Mouse (Mus musculus) hindbrain, embryonic 16.5 days (tissue): ENCODE results near the gene Unc45b. TPM values are rescaled to one million over a fixed set of nuclear protein-coding genes. Genes with fewer than 3 reads are reported as not detected.

ENCODE experiments used
- ATAC-seq: fragments of 200-750 bp; cut with Nextera tagmentation; 2 replicates; pipeline ENCODE4 v1.8.0; 2017; ENCODE audit warnings: moderate TSS enrichment, moderate library complexity
- H3K27ac ChIP-seq: fragments of 300-500 bp; sonication (generic); 2 replicates; pipeline ENCODE4 v1.5.1; 2014; ENCODE audit warnings: low read depth, mild to moderate bottlenecking, control low read depth, low read length, moderate library complexity
- H3K27me3 ChIP-seq: fragments of 300-500 bp; sonication (generic); replicated peaks from 2 replicates; pipeline ENCODE4 v1.6.1; 2014; ENCODE audit warnings: low read length; ENCODE audit not compliant: control insufficient read depth, insufficient read depth
- H3K36me3 ChIP-seq: fragments of 300-500 bp; sonication (generic); 2 replicates; pipeline ENCODE4 v1.6.1; 2014; ENCODE audit warnings: mild to moderate bottlenecking, low read length, moderate library complexity, mixed read lengths; ENCODE audit not compliant: control insufficient read depth, insufficient read depth
- H3K4me1 ChIP-seq: fragments of 300-500 bp; sonication (generic); 2 replicates; pipeline ENCODE4 v1.6.1; 2014; ENCODE audit warnings: low read depth, low read length; ENCODE audit not compliant: control insufficient read depth, insufficient read depth
- H3K4me2 ChIP-seq: fragments of 300-500 bp; sonication (generic); 2 replicates; pipeline ENCODE4 v1.6.1; 2014; ENCODE audit warnings: mild to moderate bottlenecking, low read length, control low read depth, moderate library complexity
- H3K4me3 ChIP-seq: fragments of 300-500 bp; sonication (generic); 2 replicates; pipeline ENCODE4 v1.5.1; 2014; ENCODE audit warnings: mild to moderate bottlenecking, low read length, control low read depth, moderate library complexity
- H3K9ac ChIP-seq: fragments of 300-500 bp; sonication (generic); 2 replicates; pipeline ENCODE4 v1.6.1; 2014; ENCODE audit warnings: low read depth, mild to moderate bottlenecking, control low read depth, low read length, moderate library complexity
- H3K9me3 ChIP-seq: fragments of 300-500 bp; sonication (generic); 2 replicates; pipeline ENCODE4 v1.6.1; 2014; ENCODE audit warnings: mild to moderate bottlenecking, low read length, moderate library complexity; ENCODE audit not compliant: control insufficient read depth
- WGBS: fragments of 180-500 bp; shearing (Covaris S2); extraction: QIAGEN DNeasy Blood & Tissue Kit; methylation state at CpG from one replicate; pipeline ENCODE4 v1.1.7; 2014; 5-methylcytosine and 5-hydroxymethylcytosine counted together
- polyA plus RNA-seq: library from polyadenylated mRNA; unstranded; fragments of >200 nt; fragmentation: Nextera tagmentation; extraction: Ambion mirVana; gene quantifications from 2 replicates; pipeline ENCODE4 v1.2.1, GENCODE M21; 2015

Gene Unc45b
- polyA plus RNA-seq, 1 experiment from 2014 or later, result 1.4 TPM

- peak overlapping the region; percentile 81 for H3K4me2 ChIP-seq
- ATAC-seq, result no peak
- WGBS, result 69% methylated on average over 9 of the region's 9 CpGs
- H3K36me3 ChIP-seq, result no peaks in the 10 kb centered on the region
- no peaks in the 10 kb centered on the region for H3K9me3 ChIP-seq
- H3K4me1 ChIP-seq, result peaks cover 7% of the 10 kb centered on the region
- no peaks in the 10 kb centered on the region for H3K27me3 ChIP-seq
- H3K27ac ChIP-seq, result no peak overlapping the region
- no peak overlapping the region; the same call in 1 of the 2 replicates for H3K4me3 ChIP-seq
- H3K9ac ChIP-seq, result no peak overlapping the region
These were observed 40.7 kb upstream of the Unc45b start for GRCm38 (mm10) chr11:82869506-82870172.

DNA sequence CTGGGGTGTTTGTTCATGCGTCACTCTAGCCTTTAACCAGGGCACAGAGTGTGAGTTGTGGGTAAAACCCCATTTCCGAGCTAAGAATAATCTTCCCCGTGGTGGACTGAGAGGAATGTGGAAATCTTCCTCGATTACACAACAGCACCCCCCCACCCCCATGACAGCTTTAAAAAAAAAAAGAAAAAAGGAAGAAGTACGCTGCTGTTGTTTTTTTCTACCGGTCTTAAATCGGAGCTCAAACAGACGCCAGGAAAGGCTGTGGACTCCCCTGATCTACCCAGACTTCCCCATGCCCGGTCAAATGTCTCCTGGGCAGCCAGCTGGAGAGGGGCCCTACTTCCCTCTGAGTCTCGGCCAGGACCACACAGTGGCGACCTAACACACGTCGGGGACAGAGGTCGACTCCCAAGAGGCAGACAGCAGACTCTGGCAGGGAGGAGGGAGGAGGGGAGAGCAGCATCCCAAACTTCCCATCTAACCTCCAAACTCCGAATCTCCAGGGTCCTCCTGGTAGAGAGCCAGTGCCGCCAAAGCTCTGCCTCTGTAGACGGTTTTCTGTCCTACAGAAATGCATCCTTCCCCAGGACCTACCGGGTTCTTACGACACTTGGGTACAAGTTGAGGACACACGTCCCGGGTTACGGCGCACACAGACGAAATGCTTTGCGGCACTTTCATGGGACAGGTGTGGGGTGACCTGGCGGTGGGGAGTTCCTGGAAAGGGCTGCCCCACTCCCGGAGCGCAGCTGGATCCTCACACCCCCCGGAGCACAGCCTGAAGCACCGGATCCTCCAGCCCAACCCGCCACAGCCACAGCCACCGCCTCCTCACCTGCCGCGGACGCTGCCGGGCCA lies 39.9 kb upstream of the Unc45b start:
- H3K27ac ChIP-seq, result peak overlapping the region; percentile 49; the same call in 1 of the 2 replicates
- 5% methylated on average over 35 of the region's 36 CpGs for WGBS
- H3K9ac ChIP-seq, result peak overlapping the region; percentile 75
- no peaks in the 10 kb centered on the region for H3K27me3 ChIP-seq
- no peaks in the 10 kb centered on the region for H3K36me3 ChIP-seq
- H3K4me3 ChIP-seq, result peak overlapping the region; percentile 72
- H3K4me2 ChIP-seq, result peak overlapping the region; percentile 81
- H3K9me3 ChIP-seq, result no peaks in the 10 kb centered on the region
- ATAC-seq, result peak; percentile 17; the same call in 1 of the 2 replicates
- peaks cover 7% of the 10 kb centered on the region for H3K4me1 ChIP-seq

- under 1% methylated on average over 42 of the region's 43 CpGs for WGBS
- Histone ChIP-seq H3K4me3 (peak within 1 kb of the TSS; percentile 72), H3K4me1 (peaks cover 7% of the 10 kb centered on the region), H3K9ac (peak within 1 kb of the TSS; percentile 75), H3K27ac (peak within 1 kb of the TSS; percentile 49; the same call in 1 of the 2 replicates), H3K36me3 (no peaks in the 10 kb centered on the region), H3K9me3 (no peaks in the 10 kb centered on the region), H3K27me3 (no peaks in the 10 kb centered on the region), H3K4me2 (peak within 1 kb of the TSS; percentile 81)
- peak; percentile 98 for ATAC-seq
These were observed 39.3 kb upstream of the Unc45b start, which contains the start of gene Rffl for GRCm38 (mm10) chr11:82871031-82871446. Rffl (minus strand) TSS chr11:82871210.

- WGBS, result 70% methylated on average over 5 of the region's 5 CpGs
- Histone ChIP-seq H3K27me3 (no peaks in the 10 kb centered on the region), H3K9me3 (no peaks in the 10 kb centered on the region), H3K9ac (no peak overlapping the region), H3K36me3 (no peaks in the 10 kb centered on the region), H3K4me3 (no peak overlapping the region), H3K4me2 (no peak overlapping the region), H3K4me1 (peaks cover 7% of the 10 kb centered on the region), H3K27ac (no peak overlapping the region)
- ATAC-seq, result no peak
These were observed 35.4 kb upstream of the Unc45b start for GRCm38 (mm10) chr11:82874924-82875323.

DNA sequence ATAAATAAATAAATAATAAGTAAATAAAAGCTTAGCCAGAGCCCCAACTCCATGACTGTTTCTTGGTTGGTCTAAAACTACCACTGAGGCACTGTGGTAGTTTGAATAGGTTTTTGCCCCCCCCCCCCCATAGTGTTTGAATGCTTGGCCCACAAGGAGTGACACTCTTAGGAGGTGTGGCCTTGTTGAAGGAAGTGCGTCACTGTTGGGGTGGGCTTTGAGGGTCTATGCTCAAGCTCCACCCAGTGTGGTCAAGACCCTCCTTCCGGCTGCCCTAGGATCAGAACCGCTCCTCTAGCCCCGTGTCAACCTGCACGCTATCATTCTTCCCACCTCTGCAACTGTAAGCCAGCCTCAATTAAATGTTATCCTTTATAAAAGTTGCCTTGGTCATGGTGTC lies 34.7 kb upstream of the Unc45b start:
- Histone ChIP-seq H3K4me2 (no peak overlapping the region), H3K4me1 (peaks cover 1% of the 10 kb centered on the region; the same call in 1 of the 2 replicates), H3K9me3 (no peaks in the 10 kb centered on the region), H3K27ac (no peak overlapping the region), H3K9ac (no peak overlapping the region), H3K4me3 (no peak overlapping the region), H3K36me3 (no peaks in the 10 kb centered on the region), H3K27me3 (no peaks in the 10 kb centered on the region)
- WGBS, result 87% methylated on average over 5 of the region's 5 CpGs
- no peak for ATAC-seq

GRCm38 (mm10) chr11:82877726-82878344 lies 32.5 kb upstream of the Unc45b start:
- Histone ChIP-seq H3K4me3 (no peak overlapping the region), H3K36me3 (no peaks in the 10 kb centered on the region), H3K9me3 (no peaks in the 10 kb centered on the region), H3K27me3 (no peaks in the 10 kb centered on the region), H3K27ac (no peak overlapping the region), H3K9ac (no peak overlapping the region), H3K4me2 (no peak overlapping the region), H3K4me1 (no peaks in the 10 kb centered on the region)
- WGBS, result 74% methylated on average over 7 of the region's 7 CpGs
- ATAC-seq, result no peak

DNA sequence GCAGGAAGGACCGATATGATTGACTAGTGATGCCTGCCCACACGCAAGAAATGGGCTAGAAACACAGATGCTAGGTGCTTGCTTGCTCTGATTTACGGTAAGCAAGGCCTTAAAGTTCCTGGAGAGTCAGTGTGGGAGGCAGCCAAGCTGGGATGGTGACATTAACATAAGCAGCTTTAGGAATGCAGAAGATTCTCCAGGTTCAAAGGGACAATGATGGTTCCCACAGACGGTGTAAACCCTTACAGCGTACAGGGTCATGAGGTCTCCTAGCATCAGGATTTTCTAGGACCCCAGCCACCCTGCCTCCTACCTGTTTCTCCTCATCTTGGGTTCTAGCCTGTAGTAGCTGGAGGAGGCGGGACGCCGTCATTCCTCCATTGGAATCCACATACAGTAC lies 27.2 kb upstream of the Unc45b start:
- no peak for ATAC-seq
- Histone ChIP-seq H3K27ac (no peak overlapping the region), H3K4me2 (no peak overlapping the region), H3K27me3 (no peaks in the 10 kb centered on the region), H3K4me1 (no peaks in the 10 kb centered on the region), H3K36me3 (no peaks in the 10 kb centered on the region), H3K4me3 (no peak overlapping the region), H3K9me3 (no peaks in the 10 kb centered on the region), H3K9ac (no peak overlapping the region)
- WGBS, result 75% methylated on average over 8 of the region's 8 CpGs

DNA sequence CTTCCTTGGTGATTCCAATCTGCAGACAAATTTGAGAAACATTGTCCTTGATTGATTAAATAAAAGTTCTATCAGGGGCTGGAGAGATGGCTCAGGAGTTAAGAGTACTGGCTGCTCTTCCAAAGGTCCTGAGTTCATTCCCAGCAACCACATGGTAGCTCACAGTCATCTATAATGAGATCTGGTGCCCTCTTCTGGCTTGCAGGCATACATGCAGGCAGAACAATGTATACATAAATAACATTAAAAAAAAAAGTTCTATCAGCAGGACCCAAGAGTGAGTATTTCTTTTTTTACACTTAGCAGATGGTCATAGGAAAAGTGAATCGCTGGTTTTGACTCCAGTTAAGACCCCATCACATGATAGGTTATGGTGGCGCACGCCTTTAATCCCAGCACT lies 23.8 kb upstream of the Unc45b start:
- H3K27me3 ChIP-seq, result peaks cover 5% of the 10 kb centered on the region; the same call in 1 of the 2 replicates
- no peaks in the 10 kb centered on the region for H3K36me3 ChIP-seq
- H3K9ac ChIP-seq, result no peak overlapping the region
- H3K9me3 ChIP-seq, result no peaks in the 10 kb centered on the region
- WGBS, result 91% methylated on average over 3 of the region's 3 CpGs
- no peak for ATAC-seq
- H3K27ac ChIP-seq, result no peak overlapping the region
- peaks cover 17% of the 10 kb centered on the region for H3K4me1 ChIP-seq
- no peak overlapping the region for H3K4me3 ChIP-seq
- H3K4me2 ChIP-seq, result no peak overlapping the region

DNA sequence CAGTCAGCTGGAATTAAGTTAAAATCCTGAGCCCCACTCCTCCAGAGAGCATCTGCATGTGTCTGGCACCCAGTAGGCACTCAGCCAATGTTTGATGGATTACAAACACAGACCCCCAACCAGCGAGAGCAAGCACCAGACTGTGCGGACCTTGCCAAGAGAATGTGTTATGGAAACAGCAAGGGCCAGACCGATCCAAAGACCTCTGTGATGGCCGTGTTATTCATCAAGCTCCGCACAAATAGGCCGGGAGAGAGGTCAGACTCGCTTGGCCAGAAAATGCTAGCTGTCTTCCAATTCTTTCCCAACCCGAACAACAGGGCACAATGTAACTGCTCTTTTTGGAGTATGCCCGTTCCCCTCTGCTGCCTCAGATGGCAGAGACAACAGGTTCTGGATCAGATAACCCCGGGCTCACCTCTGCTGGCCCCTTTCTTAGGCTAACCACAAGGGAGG lies 21.8 kb upstream of the Unc45b start:
- Histone ChIP-seq H3K36me3 (no peaks in the 10 kb centered on the region), H3K4me3 (no peak overlapping the region), H3K4me2 (peak overlapping the region; percentile 19), H3K9ac (no peak overlapping the region; the same call in 1 of the 2 replicates), H3K9me3 (no peaks in the 10 kb centered on the region), H3K27me3 (peaks cover 8% of the 10 kb centered on the region; the same call in 1 of the 2 replicates), H3K4me1 (peaks cover 17% of the 10 kb centered on the region), H3K27ac (no peak overlapping the region)
- 31% methylated on average over 10 of the region's 10 CpGs for WGBS
- peak; percentile 59 for ATAC-seq
